Mouse (Mus musculus) stomach, postnatal 0 days (tissue): ENCODE measurements around the gene Stx1a.

Experiments
- CTCF ChIP-seq: IDR thresholded peaks from 2 replicates; pipeline ENCODE4 v1.5.1; 2016; ENCODE audit warnings: antibody characterized with exemption, low read depth, mild to moderate bottlenecking, moderate library complexity
- EP300 ChIP-seq: optimal IDR thresholded peaks from 2 replicates; pipeline ENCODE3; 2016; ENCODE audit warnings: antibody characterized with exemption

- TF ChIP-seq CTCF (no peak), EP300 (no peak)
Measured at GRCm38 (mm10) chr5:135053356-135053755, 30.1 kb downstream of the Stx1a start.
